Mouse (Mus musculus) heart, adult 2 months (tissue): ENCODE measurements at regions not wholly inside any gene's neighbourhood (a gene's known extent, or its start where the extent isn't known, plus 50 kb on each side); places are given as distances from the start of the nearest gene placed in this dataset.

Source experiments
- DNase-seq, 2 experiments: peaks; one replicate each; pipeline ENCODE4 v3.0.0; 2021
- H3K27ac ChIP-seq: fragments of 200-600 bp; 2 replicates; pipeline ENCODE4 v1.8.1; 2022
- H3K27me3 ChIP-seq: fragments of 200-500 bp; 2 replicates; pipeline ENCODE4 v1.6.1; 2012; ENCODE audit warnings: mild to moderate bottlenecking, low read length, inconsistent platforms, mixed read lengths; ENCODE audit not compliant: control insufficient read depth, insufficient read depth
- H3K36me3 ChIP-seq: fragments of 200-500 bp; 2 replicates; pipeline ENCODE4 v1.6.1; 2012; ENCODE audit warnings: low read length, inconsistent platforms; ENCODE audit not compliant: control insufficient read depth, insufficient read depth
- H3K4me1 ChIP-seq: fragments of 200-500 bp; 2 replicates; pipeline ENCODE4 v1.6.1; 2011; ENCODE audit warnings: low read length; ENCODE audit not compliant: control insufficient read depth, insufficient read depth
- H3K4me3 ChIP-seq: fragments of 200-600 bp; 2 replicates; pipeline ENCODE4 v1.8.1; 2022
- H3K79me2 ChIP-seq: fragments of 200-500 bp; replicated peaks from 2 replicates; pipeline ENCODE4 v1.6.1; 2012; ENCODE audit warnings: mild to moderate bottlenecking, inconsistent platforms, low read length, moderate library complexity, mixed read lengths; ENCODE audit not compliant: control insufficient read depth, insufficient read depth
- H3K9ac ChIP-seq: fragments of 200-500 bp; 2 replicates; pipeline ENCODE4 v1.6.1; 2012; ENCODE audit warnings: low read depth, mild to moderate bottlenecking, control low read depth, inconsistent platforms, low read length, mixed read lengths
- CTCF ChIP-seq: fragments of 200-600 bp; IDR thresholded peaks from 2 replicates; pipeline ENCODE4 v1.8.1; 2022; ENCODE audit warnings: antibody characterized with exemption, mild to moderate bottlenecking, moderate library complexity
- EP300 ChIP-seq: fragments of 200-500 bp; IDR thresholded peaks from 2 replicates; pipeline ENCODE4 v1.6.1; 2011; ENCODE audit warnings: low read depth, low read length, control low read depth; ENCODE audit not compliant: insufficient read depth
- POLR2A ChIP-seq: fragments of 200-500 bp; IDR thresholded peaks from 2 replicates; pipeline ENCODE4 v1.6.1; 2011; ENCODE audit warnings: mild to moderate bottlenecking, low read depth, low read length, control low read depth; ENCODE audit not compliant: insufficient read depth
- WGBS: fragments of 180-500 bp; shearing (Covaris S2); methylation state at CpG from one replicate; pipeline ENCODE4 v1.1.7; 2018; 5-methylcytosine and 5-hydroxymethylcytosine counted together
- intact Hi-C: fragments of 180-260 bp; cut with DNase I; formaldehyde crosslinking; loops from one replicate; pipeline ENCODE4 v1.15.1; 2025

DNA sequence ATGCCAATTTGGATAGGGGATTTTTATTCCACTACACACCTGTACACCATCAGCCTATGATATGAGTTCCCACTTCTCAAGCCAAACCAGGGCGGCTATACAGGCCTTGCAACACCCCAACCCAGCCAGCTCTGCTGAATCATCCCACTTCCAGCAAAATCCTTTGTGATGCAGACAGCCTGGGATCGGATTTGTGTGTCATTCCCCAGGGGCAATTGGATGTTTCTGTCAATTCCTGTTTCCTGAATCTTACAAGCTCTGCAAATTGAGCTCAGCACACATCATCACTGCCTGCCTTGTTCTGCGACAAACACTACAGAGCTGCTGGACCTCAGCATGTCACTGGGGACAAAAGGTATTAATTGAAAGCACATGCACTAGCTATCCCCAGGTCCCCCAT is 132.0 kb upstream of the Vstm2b start:
- no peak overlapping the region for H3K4me3 ChIP-seq
- H3K9ac ChIP-seq, result no peak overlapping the region
- H3K36me3 ChIP-seq, result no peaks in the 10 kb centered on the region
- no peak overlapping the region for H3K27ac ChIP-seq
- no peaks in the 10 kb centered on the region for H3K4me1 ChIP-seq
- TF ChIP-seq CTCF, result no peak
- intact Hi-C loops, result no loop called here
- 33% methylated on average over 3 of the region's 3 CpGs for WGBS
- no peak for DNase-seq
- no peaks in the 10 kb centered on the region for H3K79me2 ChIP-seq
- no peaks in the 10 kb centered on the region for H3K27me3 ChIP-seq

DNA sequence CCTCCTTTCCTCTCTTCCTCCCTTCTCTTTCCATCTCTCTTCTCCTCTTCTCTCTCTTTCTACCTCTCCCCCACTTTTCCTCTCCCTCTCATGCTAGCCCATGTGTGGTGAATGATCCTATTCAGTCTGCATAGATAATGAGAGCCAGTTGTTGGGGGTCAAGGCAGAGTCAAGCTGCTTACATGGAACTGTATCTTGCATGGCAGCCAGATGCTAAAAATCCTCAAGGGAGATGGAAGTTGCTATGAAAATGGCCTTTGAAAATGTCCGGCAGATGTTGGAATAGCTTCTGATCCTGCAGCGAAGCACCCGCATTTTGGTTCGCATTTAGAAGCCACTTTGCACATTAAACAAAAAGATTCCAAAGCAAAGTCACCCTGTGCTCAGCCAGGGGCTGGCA is 121.9 kb upstream of the Vstm2b start:
- Histone ChIP-seq H3K4me3 (no peak overlapping the region), H3K36me3 (no peaks in the 10 kb centered on the region), H3K9ac (no peak overlapping the region), H3K4me1 (no peaks in the 10 kb centered on the region), H3K27me3 (no peaks in the 10 kb centered on the region), H3K79me2 (no peaks in the 10 kb centered on the region), H3K27ac (no peak overlapping the region)
- 28% methylated on average over 4 of the region's 4 CpGs for WGBS
- DNase-seq, result no peak
- no peak for TF ChIP-seq CTCF
- no peak for TF ChIP-seq EP300
- TF ChIP-seq POLR2A, result no peak
- intact Hi-C loops, result no loop called here

DNA sequence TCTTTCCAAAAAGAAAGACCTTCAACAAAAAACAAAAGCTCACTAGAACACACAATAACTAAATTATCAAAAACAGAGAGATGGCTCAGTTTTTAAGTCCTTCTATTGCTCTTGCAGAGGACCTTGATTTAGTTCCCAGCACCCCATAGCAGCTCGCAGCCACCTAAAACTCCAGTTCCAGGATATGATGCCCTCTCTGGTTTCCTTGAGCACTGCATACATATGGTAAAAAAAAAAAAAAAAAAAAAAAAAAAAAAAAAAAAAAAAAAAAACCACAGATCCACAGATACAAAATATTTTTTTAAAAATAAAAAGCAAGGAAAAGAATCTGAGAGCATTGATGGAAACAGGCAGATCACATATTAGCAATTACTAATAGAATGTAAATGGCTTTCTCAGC is 113.2 kb upstream of the Vstm2b start:
- H3K4me1 ChIP-seq, result no peaks in the 10 kb centered on the region
- H3K9ac ChIP-seq, result no peak overlapping the region
- WGBS, result 46% methylated on average over 1 of the region's 1 CpGs
- no peaks in the 10 kb centered on the region for H3K36me3 ChIP-seq
- no peak overlapping the region for H3K27ac ChIP-seq
- no peak overlapping the region for H3K4me3 ChIP-seq
- intact Hi-C loops, result no loop called here
- DNase-seq, result no peak
- TF ChIP-seq EP300 (no peak), CTCF (no peak), POLR2A (no peak)
- no peaks in the 10 kb centered on the region for H3K79me2 ChIP-seq
- no peaks in the 10 kb centered on the region for H3K27me3 ChIP-seq

DNA sequence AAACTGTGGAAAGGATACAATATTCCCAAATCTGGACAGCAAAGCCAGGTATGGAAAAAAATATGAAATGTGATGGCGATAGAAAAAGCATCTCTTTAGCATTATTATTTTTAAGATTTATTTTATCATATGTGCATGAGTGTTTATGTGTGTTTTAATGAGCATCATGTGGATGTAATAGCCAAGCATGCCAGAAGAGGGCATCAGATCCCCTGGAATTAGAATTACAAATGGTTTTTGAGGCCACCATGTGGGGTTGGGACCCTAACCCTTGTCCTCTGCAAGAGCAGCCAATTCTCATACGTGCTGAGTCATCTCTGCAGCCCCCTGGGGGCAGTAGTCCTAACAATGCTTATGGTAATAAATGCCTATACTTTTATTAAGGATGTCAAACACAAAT is 111.4 kb upstream of the Vstm2b start:
- Histone ChIP-seq H3K36me3 (no peaks in the 10 kb centered on the region), H3K27ac (no peak overlapping the region), H3K27me3 (no peaks in the 10 kb centered on the region), H3K4me3 (no peak overlapping the region), H3K9ac (no peak overlapping the region), H3K79me2 (no peaks in the 10 kb centered on the region), H3K4me1 (no peaks in the 10 kb centered on the region)
- WGBS, result 62% methylated on average over 2 of the region's 2 CpGs
- TF ChIP-seq CTCF (0 out of 2 replicates have a peak, but pooled peaks have one; percentile 9), POLR2A (no peak)
- DNase-seq, result no peak
- intact Hi-C loops, result no loop called here

DNA sequence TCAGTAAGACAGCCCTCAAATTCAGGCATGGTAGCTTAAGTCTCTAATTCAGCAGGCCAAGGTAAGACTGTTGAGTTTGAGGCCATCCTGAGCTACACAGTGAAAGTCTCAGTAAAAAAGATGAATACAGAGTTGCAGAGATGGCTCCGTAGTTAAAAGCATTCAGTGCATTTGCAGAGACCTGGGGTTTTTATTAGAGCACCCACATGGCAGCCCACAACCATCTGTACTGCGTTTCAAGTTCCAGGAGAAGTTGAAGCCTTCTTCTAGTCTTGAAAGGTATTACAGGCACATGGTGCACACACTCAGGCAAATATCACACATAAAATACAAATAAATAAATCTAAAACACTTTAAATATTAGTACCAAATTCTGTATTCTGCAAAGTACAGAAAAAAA is 109.6 kb upstream of the Vstm2b start:
- H3K4me1 ChIP-seq, result no peaks in the 10 kb centered on the region
- 62% methylated on average over 2 of the region's 2 CpGs for WGBS

DNA sequence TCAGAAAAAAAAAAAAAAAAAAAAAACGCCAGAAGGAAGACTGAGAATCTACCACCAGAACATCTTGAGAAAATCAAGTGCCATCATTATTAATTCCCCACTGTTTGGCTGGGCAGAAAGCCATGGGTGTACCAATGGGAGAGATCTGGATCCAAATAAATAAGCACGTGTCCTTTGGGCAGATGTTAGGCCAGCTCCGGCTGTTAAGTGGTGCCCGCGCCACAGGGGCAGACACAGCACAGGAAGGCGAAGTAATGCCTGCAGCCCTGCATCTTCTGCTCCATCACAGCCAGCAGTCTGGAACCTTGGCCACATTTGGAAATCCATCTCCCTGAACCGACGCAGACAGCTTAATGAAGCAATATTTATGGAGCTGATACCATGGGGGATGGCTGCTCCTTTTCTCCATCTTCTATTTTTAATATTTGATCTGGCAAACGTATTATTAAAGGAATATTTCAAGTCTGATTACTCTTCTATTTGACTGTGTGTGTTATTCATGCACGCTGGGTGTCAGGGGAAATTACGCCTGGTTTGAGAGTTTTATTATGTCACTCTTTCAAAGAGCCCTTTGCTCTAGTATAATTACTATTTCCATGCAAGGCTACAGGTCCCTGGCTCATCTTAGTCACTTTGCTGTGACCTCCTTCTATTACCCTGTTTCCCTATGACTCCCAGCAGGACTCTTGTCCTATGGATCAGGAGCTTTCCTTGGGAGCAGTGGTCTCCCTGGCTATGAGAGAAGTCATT is 103.5 kb upstream of the Vstm2b start:
- DNase-seq, result no peak
- Histone ChIP-seq H3K4me1 (no peaks in the 10 kb centered on the region), H3K79me2 (no peaks in the 10 kb centered on the region), H3K4me3 (no peak overlapping the region), H3K27ac (no peak overlapping the region), H3K9ac (no peak overlapping the region), H3K36me3 (no peaks in the 10 kb centered on the region), H3K27me3 (no peaks in the 10 kb centered on the region)
- WGBS, result 74% methylated on average over 11 of the region's 11 CpGs
- TF ChIP-seq CTCF, result no peak
- TF ChIP-seq EP300, result no peak
- no peak for TF ChIP-seq POLR2A
- intact Hi-C loops, result no loop called here

More for the DNA sequence above, 109.6 kb upstream of the Vstm2b start:
- no peaks in the 10 kb centered on the region for H3K79me2 ChIP-seq
- H3K36me3 ChIP-seq, result no peaks in the 10 kb centered on the region
- intact Hi-C loops, result no loop called here
- no peaks in the 10 kb centered on the region for H3K27me3 ChIP-seq
- no peak for DNase-seq
- TF ChIP-seq EP300 (no peak), CTCF (no peak)
- no peak overlapping the region for H3K27ac ChIP-seq
- no peak overlapping the region for H3K4me3 ChIP-seq
- H3K9ac ChIP-seq, result no peak overlapping the region
